Mouse (Mus musculus) thymus, postnatal 25 days (tissue): ENCODE measurements around the gene Khdrbs2.

Source experiments
- DNase-seq: peaks from one replicate; pipeline ENCODE4 v3.0.0; 2022

Gene Khdrbs2

GRCm38 (mm10) chr1:32172506-32173239 is at the start of gene Khdrbs2:
Khdrbs2 (plus strand) TSS chr1:32172714.
- DNase-seq: no peak

GRCm38 (mm10) chr1:32174566-32174965 is 2.1 kb downstream of the Khdrbs2 start:
- no peak for DNase-seq

GRCm38 (mm10) chr1:32199664-32200260 is 27.2 kb downstream of the Khdrbs2 start:
- no peak for DNase-seq

DNA sequence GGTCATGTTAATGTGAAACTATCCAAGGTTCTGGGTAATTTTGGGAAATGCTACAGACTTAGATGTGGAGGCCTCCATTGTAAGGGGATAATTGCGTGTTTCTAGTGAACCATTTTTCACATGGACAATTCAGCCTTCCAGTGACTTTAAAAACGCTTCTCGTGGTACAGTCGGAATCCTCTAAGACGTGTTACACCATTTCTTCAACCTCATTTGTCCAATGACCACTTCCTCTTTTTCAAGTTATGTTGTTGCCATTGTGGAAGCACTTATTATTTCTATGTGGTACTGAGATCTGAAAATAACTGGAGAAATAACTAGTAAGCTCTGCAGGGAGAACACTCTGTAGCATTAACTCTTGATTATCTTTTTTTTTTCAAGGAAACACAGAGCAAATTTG is 75.9 kb downstream of the Khdrbs2 start:
- no peak for DNase-seq

DNA sequence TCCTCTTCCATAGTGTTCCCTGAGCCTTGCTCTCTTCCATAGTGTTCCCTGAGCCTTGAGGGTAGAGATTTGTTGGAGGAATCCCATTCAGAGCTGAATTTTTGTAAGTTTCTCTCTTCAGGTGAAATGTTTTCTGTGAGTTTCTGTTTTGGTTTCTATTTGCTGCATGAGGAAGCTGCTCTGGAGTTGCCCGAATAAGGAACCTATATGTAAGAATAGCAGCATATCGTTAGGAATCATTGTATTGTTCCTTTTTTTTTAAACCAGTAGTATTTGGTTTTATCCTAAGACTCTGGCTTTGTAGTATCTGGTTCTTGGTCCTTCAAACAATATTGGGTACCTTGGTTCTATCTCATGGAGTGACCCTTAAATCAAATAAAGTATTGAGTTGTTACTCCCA is 77.1 kb downstream of the Khdrbs2 start:
- DNase-seq: no peak

- no peak for DNase-seq
These were observed 77.8 kb downstream of the Khdrbs2 start for GRCm38 (mm10) chr1:32250337-32250736.

- no peak for DNase-seq
These were observed 86.4 kb downstream of the Khdrbs2 start for GRCm38 (mm10) chr1:32258942-32259341.

DNA sequence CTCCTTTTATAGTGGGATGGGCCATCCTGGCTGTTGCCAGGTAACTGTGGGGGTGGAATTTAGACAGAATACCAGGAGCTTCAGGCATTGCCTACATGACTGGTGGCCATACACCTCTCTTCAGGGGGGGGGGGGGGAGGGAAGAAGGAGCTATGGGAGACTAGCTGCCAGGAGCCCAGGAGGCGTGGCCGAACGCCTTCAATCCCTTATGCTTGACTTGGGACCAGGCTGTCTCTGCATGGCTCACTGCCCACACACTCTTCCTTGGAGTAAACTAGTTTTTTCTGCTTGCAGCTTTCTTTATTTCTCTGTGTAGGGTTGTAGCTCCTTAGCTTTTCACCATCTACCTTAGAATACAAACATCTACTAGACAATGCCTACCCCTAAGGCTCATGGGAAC is 98.0 kb downstream of the Khdrbs2 start:
- no peak for DNase-seq

DNA sequence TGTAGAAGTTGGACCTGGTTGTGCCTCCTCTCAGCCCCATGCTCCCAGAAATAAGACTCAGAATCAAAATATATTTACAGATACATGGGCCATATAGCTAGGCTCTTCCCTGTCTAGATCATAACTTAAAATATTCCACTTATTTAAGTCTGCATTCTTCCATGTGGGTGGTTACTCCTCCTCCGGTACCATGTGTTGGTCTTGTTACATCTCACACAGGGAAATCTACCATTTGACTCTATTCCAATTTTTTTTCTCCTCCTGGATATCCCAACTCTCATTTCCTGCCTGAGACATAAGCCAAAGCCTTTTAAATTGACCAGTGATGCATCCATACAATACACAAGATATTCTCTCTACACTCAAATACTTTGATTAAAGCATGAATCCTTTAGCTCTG is 122.2 kb downstream of the Khdrbs2 start:
- DNase-seq: no peak

- DNase-seq: no peak
These were observed 128.9 kb downstream of the Khdrbs2 start for GRCm38 (mm10) chr1:32301391-32301790.

DNA sequence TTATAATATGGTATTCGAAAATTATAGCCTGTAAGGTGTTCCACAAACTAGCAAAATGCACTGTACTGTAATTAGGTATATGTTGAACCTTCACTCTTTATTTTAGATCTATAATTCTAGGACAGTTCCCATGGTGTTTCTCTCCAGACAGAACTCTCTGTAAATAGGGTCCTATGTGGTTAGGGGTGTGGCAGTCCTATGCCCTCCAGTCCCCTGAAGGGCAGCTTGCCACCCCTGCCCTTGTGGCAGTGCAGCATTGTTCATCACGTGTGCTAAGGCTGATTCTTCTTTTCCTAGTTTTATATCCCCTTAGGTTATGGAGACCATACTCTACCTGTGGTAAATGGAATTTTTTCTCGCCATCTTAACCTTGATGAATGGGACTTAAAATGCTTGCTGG is 136.6 kb downstream of the Khdrbs2 start:
- no peak for DNase-seq

GRCm38 (mm10) chr1:32309637-32310036 is 137.1 kb downstream of the Khdrbs2 start:
- DNase-seq: no peak

DNA sequence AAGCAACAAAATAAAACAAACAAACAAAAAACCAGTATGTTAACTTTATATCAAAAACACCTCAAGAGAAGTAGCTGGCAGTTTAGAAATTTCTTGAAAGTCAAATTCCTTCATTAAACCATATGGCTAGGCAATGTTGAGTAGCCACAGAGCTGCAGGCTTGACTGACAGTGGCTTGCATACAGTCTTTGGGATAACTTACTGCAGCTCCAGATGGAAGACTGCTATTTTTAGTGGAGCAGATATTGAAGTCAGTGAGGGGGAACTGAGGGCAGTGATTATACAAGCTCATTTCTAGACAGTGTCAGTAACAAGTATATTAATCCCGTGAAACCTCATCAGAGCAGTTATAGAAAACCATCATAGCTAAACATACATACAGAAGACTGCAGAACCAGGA is 166.6 kb downstream of the Khdrbs2 start:
- DNase-seq: no peak

- DNase-seq: no peak
These were observed 175.0 kb downstream of the Khdrbs2 start for GRCm38 (mm10) chr1:32347538-32347937.

DNA sequence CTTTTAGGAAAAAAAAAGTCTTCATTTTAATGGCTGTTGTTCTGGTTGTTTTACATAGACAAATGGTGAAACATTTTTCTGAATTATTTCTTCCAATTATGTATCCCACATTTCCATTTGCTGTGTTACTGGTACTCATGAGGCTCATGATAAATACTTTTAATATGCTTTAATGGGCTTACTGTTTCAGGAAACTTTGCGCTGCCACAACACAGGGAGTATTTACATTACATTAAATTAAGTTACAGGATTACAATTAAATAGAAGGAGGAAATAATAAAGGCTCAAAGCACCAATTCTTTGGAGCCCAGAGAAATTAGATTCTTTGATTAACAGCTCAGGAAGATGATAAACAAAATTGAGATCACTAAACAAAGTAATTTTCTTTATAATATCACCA is 179.6 kb downstream of the Khdrbs2 start:
- DNase-seq: no peak

GRCm38 (mm10) chr1:32363539-32363938 is 191.0 kb downstream of the Khdrbs2 start:
- no peak for DNase-seq

DNA sequence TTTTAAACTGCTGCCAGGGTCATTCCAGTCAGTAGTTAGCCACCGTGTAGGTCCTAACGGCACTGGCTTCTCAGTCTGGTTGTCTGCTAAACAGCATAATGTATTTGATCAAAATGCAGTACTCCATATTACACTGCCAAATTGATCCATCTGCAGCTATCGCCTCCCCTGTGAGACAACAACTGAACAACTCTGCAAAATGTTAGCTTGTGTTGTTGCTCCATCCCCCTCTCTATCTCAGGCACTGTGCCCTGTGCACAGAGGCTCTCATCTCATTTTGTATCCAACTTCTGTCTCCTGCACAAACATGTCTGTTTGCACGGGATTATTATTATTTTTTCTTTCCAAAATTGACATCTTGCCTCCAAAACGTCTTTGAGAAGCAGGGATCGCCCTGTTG is 225.0 kb downstream of the Khdrbs2 start:
- DNase-seq: no peak

GRCm38 (mm10) chr1:32407651-32408050 is 235.1 kb downstream of the Khdrbs2 start:
- no peak for DNase-seq

DNA sequence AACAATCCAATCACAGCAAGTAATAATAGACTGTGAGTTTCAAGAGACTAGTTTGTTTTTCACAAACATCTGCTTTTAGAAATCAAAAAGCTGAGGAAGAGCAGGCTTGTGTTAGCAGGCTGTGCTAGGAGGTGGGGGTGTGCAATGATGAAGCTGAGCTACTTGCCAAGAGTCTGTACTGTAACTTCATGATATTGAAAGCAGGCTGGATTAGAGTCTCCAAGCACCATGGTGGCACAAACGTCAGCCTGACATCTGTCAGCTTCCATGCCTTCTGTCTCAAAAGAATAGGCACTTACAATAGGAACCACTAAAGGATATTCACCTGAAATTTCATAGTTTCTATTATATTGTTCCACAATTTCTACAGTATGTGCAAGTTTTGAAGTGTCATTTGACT is 255.9 kb downstream of the Khdrbs2 start:
- no peak for DNase-seq

DNA sequence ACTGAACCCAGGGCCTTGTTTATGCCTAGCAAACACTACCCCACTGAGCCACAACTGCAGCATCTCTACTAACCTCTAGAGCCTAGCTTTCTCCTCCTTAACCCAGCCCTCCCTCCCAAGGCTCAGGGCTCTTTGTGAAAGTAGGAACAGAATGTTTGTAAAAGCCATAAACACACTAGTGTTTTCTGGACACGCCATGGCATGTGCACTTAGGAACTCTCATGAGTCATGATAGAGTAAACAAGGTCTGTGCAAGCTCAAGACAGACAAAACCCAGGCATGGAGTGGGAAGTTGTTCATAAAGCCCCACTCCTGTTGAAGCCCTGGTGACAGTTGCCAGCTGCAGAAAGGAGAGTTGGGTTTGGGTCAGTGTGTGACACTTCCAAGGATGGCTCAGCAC is 257.0 kb downstream of the Khdrbs2 start:
- DNase-seq: no peak

DNA sequence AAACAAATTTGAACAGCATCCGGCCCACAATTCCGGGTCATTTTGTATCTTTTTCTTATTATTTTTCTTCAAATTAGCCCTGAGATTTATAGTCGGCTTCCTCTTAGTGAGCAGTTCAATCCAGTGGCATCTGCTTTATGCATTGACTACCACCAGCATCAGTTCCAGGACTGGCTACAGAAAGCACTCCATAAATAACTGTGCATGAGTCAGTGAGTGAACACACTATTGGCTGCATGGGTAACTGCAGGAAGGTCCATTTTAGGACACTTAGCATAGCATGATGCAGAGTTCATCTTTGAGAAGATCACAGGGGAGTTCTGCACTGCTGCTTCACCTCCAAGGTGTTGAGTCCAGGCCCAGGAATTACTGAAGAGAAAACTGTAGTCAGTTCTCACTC is 258.0 kb downstream of the Khdrbs2 start:
- DNase-seq: no peak

GRCm38 (mm10) chr1:32433118-32433517 is 260.6 kb downstream of the Khdrbs2 start:
- no peak for DNase-seq

DNA sequence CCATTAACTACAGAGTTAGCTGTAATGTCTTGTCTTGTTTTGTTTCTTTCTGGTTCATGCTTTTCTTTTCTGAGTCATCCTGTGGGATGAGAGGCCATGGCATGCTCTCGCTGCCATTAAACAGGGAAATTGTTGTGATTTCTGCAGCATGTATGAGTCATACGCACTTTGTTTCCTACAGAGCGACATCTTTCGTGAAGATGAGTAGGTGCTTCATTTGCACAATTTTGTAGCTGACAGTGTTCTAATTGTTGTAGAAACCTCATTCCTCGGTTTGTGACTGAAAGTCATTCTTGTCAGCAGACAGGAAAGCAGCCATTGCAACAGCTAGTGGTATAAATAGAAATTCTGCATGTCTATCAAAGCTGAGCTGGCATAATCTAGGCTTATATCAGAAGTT is 271.4 kb downstream of the Khdrbs2 start:
- no peak for DNase-seq

- DNase-seq: no peak
These were observed 290.6 kb downstream of the Khdrbs2 start for GRCm38 (mm10) chr1:32463103-32463516.

- no peak for DNase-seq
These were observed 298.5 kb downstream of the Khdrbs2 start for GRCm38 (mm10) chr1:32471022-32471421.
